Mouse (Mus musculus) erythroblast, embryonic 14.5 days (primary cell): ENCODE data around the gene Fcna.

Source experiments
- GATA1 ChIP-seq: IDR thresholded peaks from 2 replicates; pipeline ENCODE4 v1.6.1; 2012; ENCODE audit warnings: low read length, inconsistent platforms, mixed read lengths
- TAL1 ChIP-seq: IDR thresholded peaks from 3 replicates; pipeline ENCODE4 v1.6.1; 2012; ENCODE audit warnings: low read length, inconsistent platforms, mixed read lengths

GRCm38 (mm10) chr2:25608671-25609070, 19.2 kb downstream of the Fcna start:
- TF ChIP-seq TAL1 (no peak), GATA1 (no peak)
